Mouse (Mus musculus) ES-E14 (cell line): ENCODE data around the gene Smarca2. TPM values are rescaled to one million over a fixed set of nuclear protein-coding genes. Genes with fewer than 3 reads are reported as not detected.

ENCODE experiments used
- DNase-seq: peaks from one replicate; pipeline ENCODE4 v3.0.0-alpha.2; 2013; ENCODE audit warnings: low read depth, low spot score
- H3K27ac ChIP-seq: 2 replicates; pipeline ENCODE4 v1.5.1; 2012; ENCODE audit warnings: low read depth, mild to moderate bottlenecking, low read length, moderate library complexity, mixed read lengths; ENCODE audit not compliant: poor library complexity, insufficient read depth, severe bottlenecking
- H3K36me3 ChIP-seq: 2 replicates; pipeline ENCODE4 v1.6.1; 2012; ENCODE audit warnings: mild to moderate bottlenecking, low read length, moderate library complexity, mixed read lengths; ENCODE audit not compliant: control insufficient read depth, poor library complexity, insufficient read depth, severe bottlenecking
- H3K4me1 ChIP-seq, 2 experiments: fragments of 150-350 bp in 1 of 2; sonication (generic) in 1 of 2; 2 replicates each; pipeline ENCODE4 v1.6.1; 2012; ENCODE audit warnings: low read length in 2 of 2, mild to moderate bottlenecking in 1 of 2, mixed read lengths in 1 of 2; ENCODE audit not compliant: control insufficient read depth in 2 of 2, insufficient read depth in 2 of 2, poor library complexity in 1 of 2
- H3K4me3 ChIP-seq, 2 experiments: fragments of 150-350 bp in 1 of 2; sonication (generic) in 1 of 2; 2 replicates each; pipeline ENCODE4 v1.5.1; 2012; ENCODE audit warnings: low read length in 2 of 2, low read depth in 1 of 2, mild to moderate bottlenecking in 1 of 2, mixed read lengths in 1 of 2; ENCODE audit not compliant: insufficient read depth in 1 of 2, poor library complexity in 1 of 2, severe bottlenecking in 1 of 2
- H3K9ac ChIP-seq: 2 replicates; pipeline ENCODE4 v1.6.1; 2012; ENCODE audit warnings: low read depth, mild to moderate bottlenecking, low read length, mixed read lengths; ENCODE audit not compliant: poor library complexity, insufficient read depth, severe bottlenecking
- H3K9me3 ChIP-seq: fragments of 150-350 bp; sonication (generic); 2 replicates; pipeline ENCODE4 v1.6.1; 2012; ENCODE audit warnings: low read depth, mild to moderate bottlenecking, low read length; ENCODE audit not compliant: control insufficient read depth, insufficient read depth
- CHD2 ChIP-seq: IDR thresholded peaks from 2 replicates; pipeline ENCODE4 v1.6.1; 2014; ENCODE audit warnings: mild to moderate bottlenecking, low read depth, low read length, inconsistent platforms
- HCFC1 ChIP-seq: IDR thresholded peaks from 2 replicates; pipeline ENCODE4 v1.6.1; 2012; ENCODE audit warnings: low read length, inconsistent platforms, borderline replicate concordance; ENCODE audit not compliant: insufficient read depth
- MAFK ChIP-seq: IDR thresholded peaks from 2 replicates; pipeline ENCODE4 v1.6.1; 2014; ENCODE audit warnings: mild to moderate bottlenecking, low read depth, low read length, inconsistent platforms; ENCODE audit not compliant: insufficient read depth
- ZC3H11A ChIP-seq: IDR thresholded peaks from 2 replicates; pipeline ENCODE4 v1.6.1; 2012; ENCODE audit warnings: low read depth, mild to moderate bottlenecking, inconsistent platforms, low read length, borderline replicate concordance
- ZNF384 ChIP-seq: IDR thresholded peaks from 2 replicates; pipeline ENCODE4 v1.6.1; 2012; ENCODE audit warnings: low read depth, low read length, inconsistent platforms
- in situ Hi-C, 2 experiments: fragments of 600-800 bp; cut with MboI; formaldehyde crosslinking; loops; one replicate each; pipeline ENCODE4 v1.15.1; 2025; ENCODE audit warnings: low sequenced_read_pairs in 2 of 2, inconsistent platforms in 1 of 2; ENCODE audit not compliant: unreplicated experiment in 2 of 2
- total RNA-seq: library from RNA; depleted of rRNA; stranded (reverse); fragments of 300-350 nt; gene quantifications from 2 replicates; pipeline ENCODE4 v1.2.3, GENCODE M21; 2012

Smarca2 gene
- total RNA-seq, 1 experiment: 3.7 TPM

GRCm38 (mm10) chr19:26769609-26770500, 165.0 kb downstream of the Smarca2 start:
- no peak overlapping the region for H3K9ac ChIP-seq
- H3K4me3 ChIP-seq: no peak overlapping the region
- in situ Hi-C loops: no loop called here
- TF ChIP-seq MAFK: no peak
- TF ChIP-seq HCFC1: no peak
- TF ChIP-seq CHD2: no peak
- no peak for TF ChIP-seq ZNF384
- no peak for TF ChIP-seq ZC3H11A
- peaks cover 0 to 2% of the 10 kb centered on the region in 2 experiments; a peak in 1 of 4 replicates for H3K4me1 ChIP-seq
- DNase-seq: no peak
- no peaks in the 10 kb centered on the region for H3K36me3 ChIP-seq
- H3K27ac ChIP-seq: no peak overlapping the region
- no peaks in the 10 kb centered on the region for H3K9me3 ChIP-seq

GRCm38 (mm10) chr19:26770592-26770991, 165.7 kb downstream of the Smarca2 start:
- TF ChIP-seq ZC3H11A: no peak
- no peak for TF ChIP-seq MAFK
- TF ChIP-seq ZNF384: no peak
- TF ChIP-seq CHD2: no peak
- TF ChIP-seq HCFC1: no peak
- no peak for DNase-seq
- peaks cover 0 to 2% of the 10 kb centered on the region in 2 experiments; a peak in 1 of 4 replicates for H3K4me1 ChIP-seq
- H3K4me3 ChIP-seq: no peak overlapping the region
- no peak overlapping the region for H3K27ac ChIP-seq
- no peaks in the 10 kb centered on the region for H3K36me3 ChIP-seq
- in situ Hi-C loops: no loop called here
- no peaks in the 10 kb centered on the region for H3K9me3 ChIP-seq
- no peak overlapping the region for H3K9ac ChIP-seq

- H3K9ac ChIP-seq: no peak overlapping the region
- no peak overlapping the region for H3K27ac ChIP-seq
- H3K4me3 ChIP-seq: no peak overlapping the region
- H3K36me3 ChIP-seq: no peaks in the 10 kb centered on the region
- H3K9me3 ChIP-seq: no peaks in the 10 kb centered on the region
- H3K4me1 ChIP-seq: no peaks in the 10 kb centered on the region
- DNase-seq: no peak
- TF ChIP-seq CHD2 (no peak), HCFC1 (no peak)
- in situ Hi-C loops: no loop called here
These were observed 167.3 kb downstream of the Smarca2 start for GRCm38 (mm10) chr19:26772051-26772583.

GRCm38 (mm10) chr19:26776066-26777025, 171.5 kb downstream of the Smarca2 start:
- no peak for TF ChIP-seq HCFC1
- no peak for TF ChIP-seq MAFK
- TF ChIP-seq ZNF384: no peak
- no peak for TF ChIP-seq CHD2
- no peak for TF ChIP-seq ZC3H11A
- in situ Hi-C loops: no loop called here
- Histone ChIP-seq H3K36me3 (no peaks in the 10 kb centered on the region), H3K27ac (no peak overlapping the region), H3K4me3 (no peak overlapping the region), H3K4me1 (no peaks in the 10 kb centered on the region), H3K9me3 (no peaks in the 10 kb centered on the region), H3K9ac (no peak overlapping the region)
- DNase-seq: no peak
